Mouse (Mus musculus): ENCODE data around the gene Lifr. TPM values are rescaled to one million over a fixed set of nuclear protein-coding genes. Genes with fewer than 3 reads are reported as not detected.

Gene Lifr
- total and polyA plus RNA-seq, 2 experiments from 2014 or later: 14.9 to 24.0 TPM

- Histone ChIP-seq H3K4me2 (ENCODE audit: low read depth, low read length) (no peak overlapping the region), H3K27me3 (ENCODE audit: control insufficient read depth, insufficient read depth, low read length) (no peaks in the 10 kb centered on the region), H3K27ac (ENCODE audit: low read depth) (no peak overlapping the region), H3K4me3 (ENCODE audit: low read depth, low read length) (no peak overlapping the region), H3K9ac (replicated peaks; ENCODE audit: low read depth, low read length) (no peak overlapping the region), H3K36me3 (replicated peaks; ENCODE audit: control insufficient read depth, insufficient read depth, low read length) (no peaks in the 10 kb centered on the region), H3K4me1 (ENCODE audit: control insufficient read depth, insufficient read depth) (peaks cover 12% of the 10 kb centered on the region; the same call in 1 of the 2 replicates), H3K9me3 (replicated peaks; ENCODE audit: control insufficient read depth, low read length) (no peaks in the 10 kb centered on the region)
- DNase-seq (ENCODE audit: low spot score) (no peak), ATAC-seq (ENCODE audit: insufficient read depth, low read depth) (no peak)
- WGBS: 58% methylated on average over 14 of the region's 15 CpGs
- TF ChIP-seq EP300 (IDR thresholded peaks at IDR 0.05; ENCODE audit: low read depth) (no peak), CTCF (IDR thresholded peaks at IDR 0.05; ENCODE audit: low read depth) (no peak)
These were observed 9.3 kb upstream of the Lifr start for GRCm38 (mm10) chr15:7080916-7081626.

- Histone ChIP-seq H3K27ac (ENCODE audit: low read depth) (no peak overlapping the region), H3K4me1 (ENCODE audit: control insufficient read depth, insufficient read depth) (peaks cover 12% of the 10 kb centered on the region; the same call in 1 of the 2 replicates), H3K4me2 (ENCODE audit: low read depth, low read length) (peak overlapping the region; percentile 24; the same call in 1 of the 2 replicates), H3K9me3 (replicated peaks; ENCODE audit: control insufficient read depth, low read length) (no peaks in the 10 kb centered on the region), H3K4me3 (ENCODE audit: low read depth, low read length) (no peak overlapping the region), H3K36me3 (replicated peaks; ENCODE audit: control insufficient read depth, insufficient read depth, low read length) (no peaks in the 10 kb centered on the region), H3K27me3 (ENCODE audit: control insufficient read depth, insufficient read depth, low read length) (no peaks in the 10 kb centered on the region), H3K9ac (replicated peaks; ENCODE audit: low read depth, low read length) (no peak overlapping the region)
- DNase-seq (ENCODE audit: low spot score) (no peak), ATAC-seq (ENCODE audit: insufficient read depth, low read depth) (no peak)
- 25% methylated on average over 15 of the region's 15 CpGs for WGBS
- no peak for TF ChIP-seq EP300 (IDR thresholded peaks at IDR 0.05; ENCODE audit: low read depth)
- TF ChIP-seq CTCF (IDR thresholded peaks at IDR 0.05; ENCODE audit: low read depth): no peak
These were observed 8.6 kb upstream of the Lifr start for GRCm38 (mm10) chr15:7081795-7082194.

GRCm38 (mm10) chr15:7082901-7083300 is 7.5 kb upstream of the Lifr start:
- H3K4me2 ChIP-seq (ENCODE audit: low read depth, low read length): no peak overlapping the region
- DNase-seq (ENCODE audit: low spot score) (no peak), ATAC-seq (ENCODE audit: insufficient read depth, low read depth) (no peak)
- no peak for TF ChIP-seq CTCF (IDR thresholded peaks at IDR 0.05; ENCODE audit: low read depth)
- TF ChIP-seq EP300 (IDR thresholded peaks at IDR 0.05; ENCODE audit: low read depth): no peak
- H3K27me3 ChIP-seq (ENCODE audit: control insufficient read depth, insufficient read depth, low read length): no peaks in the 10 kb centered on the region
- no peak overlapping the region for H3K27ac ChIP-seq (ENCODE audit: low read depth)
- 83% methylated on average over 3 of the region's 3 CpGs for WGBS
- H3K4me3 ChIP-seq (ENCODE audit: low read depth, low read length): no peak overlapping the region
- peaks cover 15% of the 10 kb centered on the region for H3K4me1 ChIP-seq (ENCODE audit: control insufficient read depth, insufficient read depth)
- H3K9ac ChIP-seq (replicated peaks; ENCODE audit: low read depth, low read length): no peak overlapping the region
- no peaks in the 10 kb centered on the region for H3K36me3 ChIP-seq (replicated peaks; ENCODE audit: control insufficient read depth, insufficient read depth, low read length)
- H3K9me3 ChIP-seq (replicated peaks; ENCODE audit: control insufficient read depth, low read length): no peaks in the 10 kb centered on the region

- no peak for ATAC-seq (ENCODE audit: insufficient read depth, low read depth)
- Histone ChIP-seq H3K36me3 (replicated peaks; ENCODE audit: control insufficient read depth, insufficient read depth, low read length) (no peaks in the 10 kb centered on the region), H3K4me1 (ENCODE audit: control insufficient read depth, insufficient read depth) (peaks cover 21% of the 10 kb centered on the region), H3K9me3 (replicated peaks; ENCODE audit: control insufficient read depth, low read length) (no peaks in the 10 kb centered on the region), H3K9ac (replicated peaks; ENCODE audit: low read depth, low read length) (no peak overlapping the region), H3K27ac (ENCODE audit: low read depth) (no peak overlapping the region), H3K27me3 (ENCODE audit: control insufficient read depth, insufficient read depth, low read length) (no peaks in the 10 kb centered on the region), H3K4me2 (ENCODE audit: low read depth, low read length) (no peak overlapping the region), H3K4me3 (ENCODE audit: low read depth, low read length) (no peak overlapping the region)
- no peak for DNase-seq (ENCODE audit: low spot score)
- WGBS: 64% methylated on average over 8 of the region's 8 CpGs
- no peak for TF ChIP-seq EP300 (IDR thresholded peaks at IDR 0.05; ENCODE audit: low read depth)
- TF ChIP-seq CTCF (IDR thresholded peaks at IDR 0.05; ENCODE audit: low read depth): no peak
These were observed 5.5 kb upstream of the Lifr start for GRCm38 (mm10) chr15:7084780-7085497.

GRCm38 (mm10) chr15:7088691-7089090 is 1.7 kb upstream of the Lifr start:
- TF ChIP-seq EP300 (IDR thresholded peaks at IDR 0.05; ENCODE audit: low read depth): no peak
- TF ChIP-seq CTCF (IDR thresholded peaks at IDR 0.05; ENCODE audit: low read depth): no peak
- no peak overlapping the region for H3K9ac ChIP-seq (replicated peaks; ENCODE audit: low read depth, low read length)
- ATAC-seq (ENCODE audit: insufficient read depth, low read depth) (0 out of 2 replicates have a peak, but pooled peaks have one; percentile 27), DNase-seq (ENCODE audit: low spot score) (peak; percentile 8)
- H3K4me3 ChIP-seq (ENCODE audit: low read depth, low read length): no peak overlapping the region
- no peaks in the 10 kb centered on the region for H3K27me3 ChIP-seq (ENCODE audit: control insufficient read depth, insufficient read depth, low read length)
- no peaks in the 10 kb centered on the region for H3K9me3 ChIP-seq (replicated peaks; ENCODE audit: control insufficient read depth, low read length)
- peaks cover 27% of the 10 kb centered on the region for H3K4me1 ChIP-seq (ENCODE audit: control insufficient read depth, insufficient read depth)
- peak overlapping the region; percentile 16; the same call in 1 of the 2 replicates for H3K27ac ChIP-seq (ENCODE audit: low read depth)
- no peak overlapping the region for H3K4me2 ChIP-seq (ENCODE audit: low read depth, low read length)
- 53% methylated on average over 2 of the region's 2 CpGs for WGBS
- no peaks in the 10 kb centered on the region for H3K36me3 ChIP-seq (replicated peaks; ENCODE audit: control insufficient read depth, insufficient read depth, low read length)
